In genomic region chr1:132237585-132238159, GRCm38 (mm10) we compare ENCODE assay signal across 10 mouse cellular contexts. TPM values are rescaled to one million over a fixed set of nuclear protein-coding genes. Genes with fewer than 3 reads are reported as not detected.
DNase-seq lines count a peak whose midpoint lies in the region; ATAC-seq lines count a peak whose summit lies in the region.
"Had no signal": no experiment of that assay in that cellular context is flagged by ENCODE, and none has a peak within 500 bp of the region (broad histone marks: within the 10 kb centered on the region; RNA-seq: fewer than 3 reads in every experiment).

No protein-coding gene starts in this region.

- no peak overlapping the region for H3K9ac ChIP-seq in liver, embryonic 11.5 days (ENCODE audit: low read depth, low read length)
- H3K9ac ChIP-seq: neural tube, embryonic 12.5 days had no signal

- peaks cover 2% of the 10 kb centered on the region; the same call in 1 of the 2 replicates for H3K27me3 ChIP-seq in liver, embryonic 11.5 days (replicated peaks; ENCODE audit: control insufficient read depth, insufficient read depth, low read length)
- H3K27me3 ChIP-seq in embryonic facial prominence, embryonic 10.5 days (replicated peaks; ENCODE audit: low read depth, poor library complexity, severe bottlenecking): peaks cover 28% of the 10 kb centered on the region
- H3K27me3 ChIP-seq: neural tube, embryonic 12.5 days had no signal

- H3K36me3 ChIP-seq in liver, embryonic 11.5 days (ENCODE audit: control insufficient read depth, insufficient read depth, low read length): no peaks in the 10 kb centered on the region
- no peaks in the 10 kb centered on the region for H3K36me3 ChIP-seq in embryonic facial prominence, embryonic 10.5 days (replicated peaks)
- H3K36me3 ChIP-seq: neural tube, embryonic 12.5 days had no signal

- peak; percentile 56 for DNase-seq in liver
- DNase-seq in liver, embryonic 11.5 days (ENCODE audit: low spot score): no peak
- DNase-seq in adrenal gland, postnatal 36 days: peak; percentile 69 to 70
- DNase-seq in embryonic facial prominence, embryonic 10.5 days (ENCODE audit: low spot score): peak; percentile 68
- peak; percentile 80 for DNase-seq in heart, postnatal 4 days
- DNase-seq in left cerebral cortex, postnatal 14 days (ENCODE audit: low spot score in 2 of 2): peak; percentile 38 to 69
- peak; percentile 58 for DNase-seq in naive thymus-derived CD4-positive, alpha-beta T cell, adult 2 months (ENCODE audit: low read depth)
- DNase-seq in testis, postnatal 10 days (ENCODE audit: low spot score): peak; percentile 78

- H3K27ac ChIP-seq in liver, embryonic 11.5 days (ENCODE audit: low read depth, low read length): no peak overlapping the region
- no peak overlapping the region for H3K27ac ChIP-seq in embryonic facial prominence, embryonic 10.5 days (replicated peaks)
- H3K27ac ChIP-seq: neural tube, embryonic 12.5 days had no signal

- no peaks in the 10 kb centered on the region for H3K9me3 ChIP-seq in liver, embryonic 11.5 days (ENCODE audit: control insufficient read depth, low read length)
- H3K9me3 ChIP-seq in embryonic facial prominence, embryonic 10.5 days: no peaks in the 10 kb centered on the region
- H3K9me3 ChIP-seq: neural tube, embryonic 12.5 days had no signal

- H3K4me1 ChIP-seq in liver, embryonic 11.5 days (replicated peaks; ENCODE audit: control insufficient read depth, insufficient read depth, low read length): no peaks in the 10 kb centered on the region
- 0 out of 2 replicates have a peak, but pooled peaks cover 4% of the 10 kb centered on the region for H3K4me1 ChIP-seq in embryonic facial prominence, embryonic 10.5 days

- H3K4me3 ChIP-seq in liver, embryonic 11.5 days (ENCODE audit: low read depth, low read length): no peak overlapping the region
- no peak overlapping the region for H3K4me3 ChIP-seq in embryonic facial prominence, embryonic 10.5 days
- H3K4me3 ChIP-seq: erythroblast, embryonic 14.5 days; neural tube, embryonic 12.5 days had no signal

- H3K4me2 ChIP-seq in liver, embryonic 11.5 days: no peak overlapping the region
- H3K4me2 ChIP-seq: neural tube, embryonic 12.5 days had no signal

- 21% methylated on average over 6 of the region's 6 CpGs for WGBS in liver, embryonic 11.5 days
- WGBS in embryonic facial prominence, embryonic 10.5 days: 26% methylated on average over 6 of the region's 6 CpGs

- intact Hi-C loops in left cerebral cortex, postnatal 14 days (cut with DNase I): loop anchor here (1.0 to 2.0 kb wide), 2 partner anchors 81 to 116 kb away; no protein-coding TSS in a partner anchor

- ATAC-seq in liver, embryonic 11.5 days (replicated peaks; ENCODE audit: low FRiP score): no peak

RNA-seq across cellular contexts. Expression of gene Gm10188, which starts 8.1 kb away (rescaled TPM):
- polyA plus RNA-seq in liver, embryonic 11.5 days (2014; fragmentation: Nextera tagmentation; extraction: Ambion mirVana): not detected in 2 replicates
- total RNA-seq in adrenal gland, postnatal 36 days (2021): not detected
- not detected in 2 replicates for polyA plus RNA-seq in embryonic facial prominence, embryonic 10.5 days (2016; fragmentation: Nextera tagmentation; extraction: Ambion mirVana)
- total RNA-seq in heart, postnatal 4 days (2021): not detected
- total RNA-seq in left cerebral cortex, postnatal 14 days (2021): not detected
- polyA plus RNA-seq: erythroblast, embryonic 14.5 days had no signal

RNA-seq across cellular contexts. Expression of gene AC124108.1, which starts 46.4 kb away (rescaled TPM):
- 0.04 and 0.08 TPM in 2 replicates for polyA plus RNA-seq in liver, embryonic 11.5 days (2014; fragmentation: Nextera tagmentation; extraction: Ambion mirVana)
- total RNA-seq in adrenal gland, postnatal 36 days (2021): under 1 TPM in 1 of 2 experiments, not detected in 1; 0.07 TPM
- polyA plus RNA-seq in embryonic facial prominence, embryonic 10.5 days (2016; fragmentation: Nextera tagmentation; extraction: Ambion mirVana): 1.00 and 1.4 TPM in 2 replicates
- not detected for total RNA-seq in heart, postnatal 4 days (2021)
- 1 to 10 TPM; 3.7 to 3.9 TPM for total RNA-seq in left cerebral cortex, postnatal 14 days (2021)
- polyA plus RNA-seq: erythroblast, embryonic 14.5 days had no signal

RNA-seq across cellular contexts. Expression of gene Lemd1, which starts 46.4 kb away (rescaled TPM):
- polyA plus RNA-seq in liver, embryonic 11.5 days (2014; fragmentation: Nextera tagmentation; extraction: Ambion mirVana): 0.27 TPM in 1 of 2 replicates, not detected in the other
- total RNA-seq in adrenal gland, postnatal 36 days (2021): under 1 TPM; 0.33 TPM
- 1.9 and 2.0 TPM in 2 replicates for polyA plus RNA-seq in embryonic facial prominence, embryonic 10.5 days (2016; fragmentation: Nextera tagmentation; extraction: Ambion mirVana)
- not detected for total RNA-seq in heart, postnatal 4 days (2021)
- 1 to 10 TPM; 4.1 to 4.6 TPM for total RNA-seq in left cerebral cortex, postnatal 14 days (2021)
- polyA plus RNA-seq: erythroblast, embryonic 14.5 days had no signal

Comparison
In these comparisons a context has a peak if more than half of its experiments do, and no peak if none do; other contexts are left out.
1. RNA of gene AC124108.1, which starts 46.4 kb away (total RNA-seq): 3.7 to 3.9 TPM in left cerebral cortex, postnatal 14 days; 0.07 TPM in adrenal gland, postnatal 36 days and not detected in heart, postnatal 4 days; every median in the first group is over 4 times any median in the second.